Mouse (Mus musculus): ENCODE results near the gene Ptges3. TPM values are rescaled to one million over a fixed set of nuclear protein-coding genes. Genes with fewer than 3 reads are reported as not detected.
"Not testable (repeated sequence)": the region's sequence is repeated elsewhere in the genome, so short reads cannot be mapped to it uniquely, and the experiment has no call there.

Ptges3 gene
- polyA plus RNA-seq, 1 experiment from 2014 or later: 278 TPM

GRCm38 (mm10) chr10:128050355-128050754, 8.4 kb upstream of the Ptges3 start:
- no peak overlapping the region for H3K27ac ChIP-seq (ENCODE audit: low read length)
- H3K9me3 ChIP-seq (replicated peaks; ENCODE audit: control insufficient read depth, low read length): no peaks in the 10 kb centered on the region
- no peak; the same call in 1 of the 2 replicates for ATAC-seq (replicated peaks; ENCODE audit: extremely low read depth, insufficient read depth, low FRiP score)
- peaks cover 55% of the 10 kb centered on the region for H3K36me3 ChIP-seq (ENCODE audit: control insufficient read depth, insufficient read depth)
- no peaks in the 10 kb centered on the region for H3K4me1 ChIP-seq (ENCODE audit: control insufficient read depth, insufficient read depth, low read length)
- H3K9ac ChIP-seq (ENCODE audit: low read length): no peak overlapping the region
- no peak overlapping the region for H3K4me2 ChIP-seq (ENCODE audit: low read depth, low read length)
- no peak overlapping the region for H3K4me3 ChIP-seq (ENCODE audit: low read length)
- H3K27me3 ChIP-seq (ENCODE audit: control insufficient read depth, insufficient read depth, low read length): no peaks in the 10 kb centered on the region
- 85% methylated on average over 2 of the region's 2 CpGs for WGBS

GRCm38 (mm10) chr10:128051589-128051988, 7.2 kb upstream of the Ptges3 start:
- Histone ChIP-seq H3K27me3 (ENCODE audit: control insufficient read depth, insufficient read depth, low read length) (no peaks in the 10 kb centered on the region), H3K4me2 (ENCODE audit: low read depth, low read length) (no peak overlapping the region), H3K36me3 (ENCODE audit: control insufficient read depth, insufficient read depth) (peaks cover 43% of the 10 kb centered on the region), H3K4me1 (ENCODE audit: control insufficient read depth, insufficient read depth, low read length) (no peaks in the 10 kb centered on the region), H3K4me3 (ENCODE audit: low read length) (no peak overlapping the region), H3K9me3 (replicated peaks; ENCODE audit: control insufficient read depth, low read length) (no peaks in the 10 kb centered on the region), H3K9ac (ENCODE audit: low read length) (no peak overlapping the region), H3K27ac (ENCODE audit: low read length) (no peak overlapping the region)
- 95% methylated on average over 5 of the region's 5 CpGs for WGBS
- no peak for ATAC-seq (replicated peaks; ENCODE audit: extremely low read depth, insufficient read depth, low FRiP score)

- H3K36me3 ChIP-seq (ENCODE audit: control insufficient read depth, insufficient read depth): peaks cover 39% of the 10 kb centered on the region
- not testable (repeated sequence) for H3K27me3 ChIP-seq (ENCODE audit: control insufficient read depth, insufficient read depth, low read length); H3K4me2 ChIP-seq (ENCODE audit: low read depth, low read length); H3K4me1 ChIP-seq (ENCODE audit: control insufficient read depth, insufficient read depth, low read length); H3K9me3 ChIP-seq (replicated peaks; ENCODE audit: control insufficient read depth, low read length); H3K27ac ChIP-seq (ENCODE audit: low read length); ATAC-seq (replicated peaks; ENCODE audit: extremely low read depth, insufficient read depth, low FRiP score); H3K9ac ChIP-seq (ENCODE audit: low read length); H3K4me3 ChIP-seq (ENCODE audit: low read length)
- 87% methylated on average over 1 of the region's 2 CpGs for WGBS
Measured at GRCm38 (mm10) chr10:128052136-128052535, 6.6 kb upstream of the Ptges3 start.

GRCm38 (mm10) chr10:128053001-128053400, 5.8 kb upstream of the Ptges3 start:
- no peak for ATAC-seq (replicated peaks; ENCODE audit: extremely low read depth, insufficient read depth, low FRiP score)
- Histone ChIP-seq H3K4me2 (ENCODE audit: low read depth, low read length) (no peak overlapping the region), H3K27me3 (ENCODE audit: control insufficient read depth, insufficient read depth, low read length) (no peaks in the 10 kb centered on the region), H3K4me3 (ENCODE audit: low read length) (no peak overlapping the region), H3K27ac (ENCODE audit: low read length) (no peak overlapping the region), H3K9me3 (replicated peaks; ENCODE audit: control insufficient read depth, low read length) (no peaks in the 10 kb centered on the region), H3K36me3 (ENCODE audit: control insufficient read depth, insufficient read depth) (peaks cover 31% of the 10 kb centered on the region), H3K4me1 (ENCODE audit: control insufficient read depth, insufficient read depth, low read length) (peaks cover 5% of the 10 kb centered on the region), H3K9ac (ENCODE audit: low read length) (no peak overlapping the region)
- 93% methylated on average over 8 of the region's 8 CpGs for WGBS

GRCm38 (mm10) chr10:128058184-128058583, 570 bp upstream of the Ptges3 start:
- Histone ChIP-seq H3K4me3 (ENCODE audit: low read length) (peak overlapping the region; percentile 98), H3K27ac (ENCODE audit: low read length) (peak overlapping the region; percentile 93), H3K9ac (ENCODE audit: low read length) (peak overlapping the region; percentile 84), H3K4me1 (ENCODE audit: control insufficient read depth, insufficient read depth, low read length) (peaks cover 20% of the 10 kb centered on the region), H3K9me3 (replicated peaks; ENCODE audit: control insufficient read depth, low read length) (no peaks in the 10 kb centered on the region), H3K4me2 (ENCODE audit: low read depth, low read length) (peak overlapping the region; percentile 97), H3K36me3 (ENCODE audit: control insufficient read depth, insufficient read depth) (no peaks in the 10 kb centered on the region), H3K27me3 (ENCODE audit: control insufficient read depth, insufficient read depth, low read length) (no peaks in the 10 kb centered on the region)
- WGBS: under 1% methylated on average over 18 of the region's 18 CpGs
- peak; percentile 6; the same call in 1 of the 2 replicates for ATAC-seq (replicated peaks; ENCODE audit: extremely low read depth, insufficient read depth, low FRiP score)

GRCm38 (mm10) chr10:128059207-128059981, 640 bp downstream of the Ptges3 start:
- 1% methylated on average over 62 of the region's 62 CpGs for WGBS
- Histone ChIP-seq H3K27ac (ENCODE audit: low read length) (peak overlapping the region; percentile 93), H3K4me3 (ENCODE audit: low read length) (peak overlapping the region; percentile 98), H3K9ac (ENCODE audit: low read length) (peak overlapping the region; percentile 84), H3K27me3 (ENCODE audit: control insufficient read depth, insufficient read depth, low read length) (no peaks in the 10 kb centered on the region), H3K9me3 (replicated peaks; ENCODE audit: control insufficient read depth, low read length) (no peaks in the 10 kb centered on the region), H3K36me3 (ENCODE audit: control insufficient read depth, insufficient read depth) (no peaks in the 10 kb centered on the region), H3K4me2 (ENCODE audit: low read depth, low read length) (peak overlapping the region; percentile 97), H3K4me1 (ENCODE audit: control insufficient read depth, insufficient read depth, low read length) (peaks cover 20% of the 10 kb centered on the region)
- ATAC-seq (replicated peaks; ENCODE audit: extremely low read depth, insufficient read depth, low FRiP score): peak; percentile 69

- Histone ChIP-seq H3K9me3 (replicated peaks; ENCODE audit: control insufficient read depth, low read length) (no peaks in the 10 kb centered on the region), H3K4me1 (ENCODE audit: control insufficient read depth, insufficient read depth, low read length) (peaks cover 20% of the 10 kb centered on the region), H3K9ac (ENCODE audit: low read length) (peak overlapping the region; percentile 84; the same call in 1 of the 2 replicates), H3K27me3 (ENCODE audit: control insufficient read depth, insufficient read depth, low read length) (no peaks in the 10 kb centered on the region), H3K4me2 (ENCODE audit: low read depth, low read length) (peak overlapping the region; percentile 97), H3K4me3 (ENCODE audit: low read length) (peak overlapping the region; percentile 98), H3K36me3 (ENCODE audit: control insufficient read depth, insufficient read depth) (no peaks in the 10 kb centered on the region), H3K27ac (ENCODE audit: low read length) (no peak overlapping the region)
- 79% methylated on average over 5 of the region's 5 CpGs for WGBS
- no peak for ATAC-seq (replicated peaks; ENCODE audit: extremely low read depth, insufficient read depth, low FRiP score)
Measured at GRCm38 (mm10) chr10:128061109-128061508, 2.4 kb downstream of the Ptges3 start.

GRCm38 (mm10) chr10:128062221-128062989, 3.7 kb downstream of the Ptges3 start:
- H3K9ac ChIP-seq (ENCODE audit: low read length): no peak overlapping the region
- no peaks in the 10 kb centered on the region for H3K27me3 ChIP-seq (ENCODE audit: control insufficient read depth, insufficient read depth, low read length)
- H3K9me3 ChIP-seq (replicated peaks; ENCODE audit: control insufficient read depth, low read length): no peaks in the 10 kb centered on the region
- H3K27ac ChIP-seq (ENCODE audit: low read length): no peak overlapping the region
- 93% methylated on average over 6 of the region's 6 CpGs for WGBS
- no peak for ATAC-seq (replicated peaks; ENCODE audit: extremely low read depth, insufficient read depth, low FRiP score)
- H3K4me2 ChIP-seq (ENCODE audit: low read depth, low read length): no peak overlapping the region
- peaks cover 20% of the 10 kb centered on the region for H3K4me1 ChIP-seq (ENCODE audit: control insufficient read depth, insufficient read depth, low read length)
- no peaks in the 10 kb centered on the region for H3K36me3 ChIP-seq (ENCODE audit: control insufficient read depth, insufficient read depth)
- H3K4me3 ChIP-seq (ENCODE audit: low read length): no peak overlapping the region

GRCm38 (mm10) chr10:128066072-128066471, 7.3 kb downstream of the Ptges3 start:
- ATAC-seq (replicated peaks; ENCODE audit: extremely low read depth, insufficient read depth, low FRiP score): no peak
- H3K9ac ChIP-seq (ENCODE audit: low read length): no peak overlapping the region
- no peak overlapping the region for H3K4me2 ChIP-seq (ENCODE audit: low read depth, low read length)
- no peak overlapping the region for H3K4me3 ChIP-seq (ENCODE audit: low read length)
- WGBS: 82% methylated on average over 5 of the region's 5 CpGs
- no peaks in the 10 kb centered on the region for H3K9me3 ChIP-seq (replicated peaks; ENCODE audit: control insufficient read depth, low read length)
- H3K4me1 ChIP-seq (ENCODE audit: control insufficient read depth, insufficient read depth, low read length): peaks cover 5% of the 10 kb centered on the region
- no peak overlapping the region for H3K27ac ChIP-seq (ENCODE audit: low read length)
- peaks cover 17% of the 10 kb centered on the region for H3K36me3 ChIP-seq (ENCODE audit: control insufficient read depth, insufficient read depth)
- no peaks in the 10 kb centered on the region for H3K27me3 ChIP-seq (ENCODE audit: control insufficient read depth, insufficient read depth, low read length)

All from heart, embryonic 16.5 days (tissue).